Mouse (Mus musculus) embryonic fibroblast, embryonic 13.5 days (primary cell): ENCODE measurements at regions not wholly inside any gene's neighbourhood (a gene's known extent, or its start where the extent isn't known, plus 50 kb on each side); places are given as distances from the start of the nearest gene placed in this dataset.

ENCODE experiments used
- H3K27ac ChIP-seq: 2 replicates; pipeline ENCODE4 v1.5.1; 2012; ENCODE audit warnings: low read length, control low read depth, inconsistent platforms; ENCODE audit not compliant: insufficient read depth
- H3K4me1 ChIP-seq: 2 replicates; pipeline ENCODE4 v1.6.1; 2011; ENCODE audit warnings: low read length; ENCODE audit not compliant: control insufficient read depth, insufficient read depth
- H3K4me3 ChIP-seq: 2 replicates; pipeline ENCODE4 v1.5.1; 2011; ENCODE audit warnings: mild to moderate bottlenecking, control low read depth, low read length; ENCODE audit not compliant: insufficient read depth
- CTCF ChIP-seq: IDR thresholded peaks from 2 replicates; pipeline ENCODE4 v1.5.1; 2011; ENCODE audit warnings: mild to moderate bottlenecking, control low read depth, low read length, moderate library complexity, borderline replicate concordance; ENCODE audit not compliant: insufficient read depth
- POLR2A ChIP-seq: IDR thresholded peaks from 2 replicates; pipeline ENCODE4 v1.6.1; 2011; ENCODE audit warnings: low read depth, mild to moderate bottlenecking, control low read depth, low read length, moderate library complexity

DNA sequence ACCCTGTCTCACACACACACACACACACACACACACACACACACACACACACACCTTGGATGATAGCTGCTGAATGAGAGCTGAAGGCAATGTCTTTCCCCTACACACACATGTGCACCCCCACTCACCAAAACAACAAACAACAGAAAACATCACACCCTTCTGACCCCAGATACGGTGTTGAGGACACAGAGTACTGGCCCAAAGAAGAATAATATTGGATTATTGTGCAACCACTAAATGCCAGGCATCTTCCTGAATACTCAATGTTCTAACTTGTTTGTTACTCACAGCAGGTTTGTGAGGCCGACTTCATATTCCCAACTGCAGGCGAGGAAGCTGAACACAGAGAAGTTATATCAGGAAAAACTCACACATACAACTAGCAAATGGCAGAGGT lies 360.9 kb downstream of the Lmx1a start:
- Histone ChIP-seq H3K4me1 (no peaks in the 10 kb centered on the region), H3K27ac (no peak overlapping the region), H3K4me3 (no peak overlapping the region)
- TF ChIP-seq CTCF (no peak), POLR2A (no peak)

DNA sequence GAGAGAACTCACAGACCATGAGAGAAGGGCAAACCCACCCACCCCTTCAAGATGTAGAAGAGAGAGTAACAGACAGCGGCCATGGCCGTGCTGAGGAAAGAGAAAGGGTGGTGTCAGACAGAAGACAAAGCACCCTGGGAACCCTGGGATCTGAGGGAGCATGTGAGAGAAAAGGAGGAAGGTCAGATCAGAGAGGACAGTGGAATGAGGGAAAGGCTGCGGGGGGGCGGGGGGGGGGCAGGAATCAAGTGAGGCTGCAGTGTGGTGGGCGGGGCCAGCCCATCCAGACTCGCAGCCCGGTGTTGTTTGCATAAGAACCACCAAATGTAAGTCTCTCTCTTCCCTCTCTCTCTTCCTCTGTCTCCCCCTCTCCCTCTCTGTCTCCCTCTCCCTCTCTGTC lies 367.4 kb downstream of the Lmx1a start:
- H3K27ac ChIP-seq: no peak overlapping the region
- TF ChIP-seq CTCF: no peak
- TF ChIP-seq POLR2A: no peak
- no peak overlapping the region for H3K4me3 ChIP-seq
- H3K4me1 ChIP-seq: no peaks in the 10 kb centered on the region

DNA sequence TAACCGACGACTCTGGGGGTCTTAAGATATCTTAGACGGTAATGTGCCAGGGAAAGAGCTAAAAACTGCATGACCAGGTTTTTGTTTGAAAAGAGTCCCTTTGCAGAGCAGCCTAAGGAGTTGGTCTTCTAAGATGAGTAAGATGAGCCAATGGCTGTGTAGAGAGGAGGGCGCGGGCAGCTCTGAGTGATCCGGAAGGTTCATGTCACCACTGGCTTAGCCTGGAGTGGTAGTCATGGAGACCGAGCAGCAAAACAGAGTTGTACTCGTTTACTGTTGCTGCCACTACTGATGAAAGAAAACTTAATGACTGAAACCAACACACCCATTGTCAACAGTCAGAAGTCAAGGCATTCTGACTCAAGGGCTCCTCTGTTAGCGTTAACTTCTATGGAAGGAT lies 368.4 kb downstream of the Lmx1a start:
- no peaks in the 10 kb centered on the region for H3K4me1 ChIP-seq
- no peak overlapping the region for H3K4me3 ChIP-seq
- H3K27ac ChIP-seq: no peak overlapping the region
- no peak for TF ChIP-seq POLR2A

GRCm38 (mm10) chr1:168058769-168059168 lies 369.7 kb downstream of the Lmx1a start:
- H3K27ac ChIP-seq: no peak overlapping the region
- H3K4me1 ChIP-seq: no peaks in the 10 kb centered on the region
- TF ChIP-seq POLR2A: no peak
- no peak for TF ChIP-seq CTCF

DNA sequence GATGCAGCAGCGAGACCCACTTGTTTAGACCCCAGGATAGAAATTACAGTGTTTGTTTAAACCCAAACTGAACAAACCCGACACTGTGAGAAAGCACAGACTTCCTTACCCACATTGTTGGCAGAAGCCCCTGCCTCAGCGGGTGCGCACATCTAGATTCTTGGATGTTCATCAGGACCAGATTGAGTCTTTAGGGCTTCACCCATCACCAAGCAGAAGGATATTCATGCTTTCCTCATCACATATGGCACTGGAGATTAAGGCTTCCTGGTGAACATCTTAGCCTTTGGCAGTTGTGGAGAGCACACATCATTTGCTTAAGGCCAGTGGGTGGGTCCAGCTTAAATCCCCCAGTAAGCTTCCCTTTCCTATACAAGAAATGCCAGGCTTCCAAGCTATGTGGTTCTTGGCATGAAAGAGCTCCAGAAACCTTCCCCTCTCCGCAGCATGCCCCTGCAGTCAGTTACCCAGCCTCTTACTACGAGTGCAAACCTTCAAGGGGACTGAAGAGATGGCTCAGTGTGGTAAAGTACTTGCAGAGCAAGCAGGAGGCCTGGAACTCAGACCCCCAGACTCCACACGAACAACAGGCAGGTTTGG lies 367.9 kb downstream of the Pbx1 start:
- no peaks in the 10 kb centered on the region for H3K4me1 ChIP-seq
- H3K4me3 ChIP-seq: no peak overlapping the region
- TF ChIP-seq CTCF (no peak), POLR2A (no peak)
- no peak overlapping the region for H3K27ac ChIP-seq

More at GRCm38 (mm10) chr1:168058769-168059168, 369.7 kb downstream of the Lmx1a start:
- no peak overlapping the region for H3K4me3 ChIP-seq

- TF ChIP-seq POLR2A (no peak), CTCF (no peak)
- no peaks in the 10 kb centered on the region for H3K4me1 ChIP-seq
- no peak overlapping the region for H3K27ac ChIP-seq
- H3K4me3 ChIP-seq: no peak overlapping the region
These were observed 366.4 kb downstream of the Pbx1 start for GRCm38 (mm10) chr1:168065598-168066041.

GRCm38 (mm10) chr1:168066810-168067209 lies 365.3 kb downstream of the Pbx1 start:
- Histone ChIP-seq H3K4me3 (no peak overlapping the region), H3K4me1 (no peaks in the 10 kb centered on the region), H3K27ac (no peak overlapping the region)
- TF ChIP-seq POLR2A: no peak
- no peak for TF ChIP-seq CTCF

DNA sequence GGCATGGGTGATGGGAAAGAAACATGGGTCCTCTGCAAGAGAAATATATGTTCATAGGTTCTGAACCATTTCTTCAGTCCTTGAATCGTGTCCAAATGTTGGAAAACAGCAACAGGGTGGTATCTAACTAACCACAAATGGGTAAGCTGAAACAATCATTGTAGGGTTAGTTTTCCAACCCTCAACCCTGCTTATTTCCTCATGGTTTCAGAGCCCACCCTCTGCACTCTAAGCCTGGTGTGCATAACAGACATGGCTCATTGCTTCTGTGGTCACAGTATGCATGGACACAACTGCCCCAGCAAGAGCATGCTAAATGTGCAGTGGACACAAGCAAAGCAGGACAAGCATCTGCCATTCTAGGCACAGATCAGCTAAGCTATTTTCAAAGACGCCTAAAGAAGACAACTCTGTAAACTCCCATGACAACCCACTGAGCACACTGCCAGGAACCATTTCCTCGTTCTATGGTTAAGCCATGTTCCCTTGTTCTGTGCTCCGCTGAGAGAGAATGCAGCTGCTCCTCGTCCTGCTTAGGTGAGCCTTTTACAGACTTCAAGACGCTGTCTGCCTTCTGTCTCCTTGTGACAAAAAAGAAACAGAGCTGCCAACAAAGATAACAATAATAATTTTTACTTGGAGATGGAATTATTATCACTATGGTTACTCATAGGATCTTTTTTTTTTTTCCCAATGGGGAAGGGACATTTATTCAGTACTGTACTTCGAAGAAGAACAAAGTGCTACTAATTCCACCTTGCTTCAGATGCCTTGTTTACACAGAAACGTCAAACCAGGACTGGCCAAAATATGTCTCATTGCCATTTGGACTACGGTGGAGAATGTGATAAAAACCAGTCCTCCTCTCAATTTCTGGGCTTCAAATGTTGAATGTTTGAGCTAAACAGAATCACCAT lies 363.8 kb downstream of the Pbx1 start:
- no peak overlapping the region for H3K4me3 ChIP-seq
- H3K27ac ChIP-seq: no peak overlapping the region
- TF ChIP-seq CTCF (no peak), POLR2A (no peak)
- no peaks in the 10 kb centered on the region for H3K4me1 ChIP-seq

GRCm38 (mm10) chr1:168068920-168069590 lies 363.0 kb downstream of the Pbx1 start:
- no peak overlapping the region for H3K27ac ChIP-seq
- no peaks in the 10 kb centered on the region for H3K4me1 ChIP-seq
- TF ChIP-seq CTCF: no peak
- TF ChIP-seq POLR2A: no peak
- no peak overlapping the region for H3K4me3 ChIP-seq
